In genomic region chr15:92164127-92164526, GRCm38 (mm10) we compare ENCODE assay signal across 9 mouse cellular contexts.
DNase-seq lines count a peak whose midpoint lies in the region.
"Had no signal": no experiment of that assay in that cellular context is flagged by ENCODE, and none has a peak within 500 bp of the region (broad histone marks: within the 10 kb centered on the region; RNA-seq: fewer than 3 reads in every experiment).

No protein-coding gene starts in this region.

- DNase-seq in adrenal gland, adult 2 months = peak; percentile 4
- DNase-seq in adrenal gland, postnatal 14 days = no peak
- peak; percentile 60 for DNase-seq in layer of hippocampus, adult 11-12 months (ENCODE audit: low spot score)
- DNase-seq in layer of hippocampus, postnatal 10 days (ENCODE audit: low spot score in 2 of 2) = no peak
- DNase-seq in cerebellum, adult 9-11 months = peak; percentile 43
- DNase-seq in right cerebral cortex, adult 18-20 months = peak; percentile 69
- DNase-seq in spleen, adult 12 weeks (ENCODE audit: low spot score) = no peak
- DNase-seq in embryo, embryonic 10 days (ENCODE audit: low spot score) = no peak
- DNase-seq: kidney, postnatal 36 days had no signal

Comparison
In these comparisons a context has a peak if more than half of its experiments do, and no peak if none do; other contexts are left out.
1. DNase-seq: peak in adrenal gland, adult 2 months (single experiment), layer of hippocampus, adult 11-12 months (single experiment), cerebellum, adult 9-11 months (single experiment) and right cerebral cortex, adult 18-20 months (single experiment); none in adrenal gland, postnatal 14 days (single experiment), layer of hippocampus, postnatal 10 days (0 of 2), spleen, adult 12 weeks (single experiment) and embryo, embryonic 10 days (single experiment).